Mouse (Mus musculus): ENCODE measurements around the gene Gtf2h5.

Gtf2h5 gene

GRCm38 (mm10) chr17:6110956-6111355 is 31.4 kb downstream of the Gtf2h5 start:
- no peak for DNase-seq (ENCODE audit: low read depth)

GRCm38 (mm10) chr17:6113653-6114052 is 34.1 kb downstream of the Gtf2h5 start:
- DNase-seq (ENCODE audit: low read depth), result no peak

GRCm38 (mm10) chr17:6115085-6115484 is 35.5 kb downstream of the Gtf2h5 start:
- DNase-seq (ENCODE audit: low read depth), result no peak

GRCm38 (mm10) chr17:6117148-6117725 is 37.7 kb downstream of the Gtf2h5 start:
- no peak for DNase-seq (ENCODE audit: low read depth)

GRCm38 (mm10) chr17:6117917-6118316 is 38.3 kb downstream of the Gtf2h5 start:
- no peak for DNase-seq (ENCODE audit: low read depth)

- DNase-seq (ENCODE audit: low read depth), result no peak
These were observed 39.3 kb downstream of the Gtf2h5 start for GRCm38 (mm10) chr17:6118861-6119260.

GRCm38 (mm10) chr17:6123776-6124175 is 44.2 kb downstream of the Gtf2h5 start:
- DNase-seq (ENCODE audit: low read depth), result no peak

GRCm38 (mm10) chr17:6125441-6125840 is 45.9 kb downstream of the Gtf2h5 start:
- DNase-seq (ENCODE audit: low read depth), result no peak

- no peak for DNase-seq (ENCODE audit: low read depth)
These were observed 48.5 kb downstream of the Gtf2h5 start for GRCm38 (mm10) chr17:6128039-6128438.

- DNase-seq (ENCODE audit: low read depth), result no peak
These were observed 49.8 kb downstream of the Gtf2h5 start for GRCm38 (mm10) chr17:6129361-6129760.

- no peak for DNase-seq (ENCODE audit: low read depth)
These were observed 51.5 kb downstream of the Gtf2h5 start for GRCm38 (mm10) chr17:6131083-6131482.

Measured in c-Kit-positive CD71-negative TER-119-negative erythroid progenitor cells, embryonic 14.5 days (primary cell).